ENCODE assay signal across 8 mouse cellular contexts in genomic region chr13:67552505-67553346, GRCm38 (mm10). TPM values are rescaled to one million over a fixed set of nuclear protein-coding genes. Genes with fewer than 3 reads are reported as not detected.
A peak's percentile ranks its signal among the peaks of the same experiment; 100 is the strongest.
DNase-seq lines count a peak whose midpoint lies in the region; ATAC-seq and TF ChIP-seq lines count a peak whose summit lies in the region.

No protein-coding gene starts in this region.

- H3K27ac ChIP-seq in forebrain, embryonic 12.5 days: peak overlapping the region; percentile 83
- peak overlapping the region; percentile 88 for H3K27ac ChIP-seq in heart, postnatal 0 days (ENCODE audit: low read depth)
- peak overlapping the region; percentile 83 for H3K27ac ChIP-seq in liver, embryonic 16.5 days (ENCODE audit: low read length)
- peak overlapping the region; percentile 82 for H3K27ac ChIP-seq in neural tube, embryonic 13.5 days (replicated peaks)
- H3K27ac ChIP-seq in testis, adult 2 months (ENCODE audit: control insufficient read depth, insufficient read depth, low read depth, low read length): peak overlapping the region; percentile 90

- no peaks in the 10 kb centered on the region for H3K27me3 ChIP-seq in E14TG2a.4 (ENCODE audit: insufficient read depth, low read length)
- H3K27me3 ChIP-seq in forebrain, embryonic 12.5 days: no peaks in the 10 kb centered on the region
- no peaks in the 10 kb centered on the region for H3K27me3 ChIP-seq in heart, postnatal 0 days (ENCODE audit: control insufficient read depth, insufficient read depth, low read length)
- no peaks in the 10 kb centered on the region for H3K27me3 ChIP-seq in liver, embryonic 16.5 days (ENCODE audit: control insufficient read depth, insufficient read depth, low read depth, low read length)
- 0 out of 2 replicates have a peak, but pooled peaks cover 4% of the 10 kb centered on the region for H3K27me3 ChIP-seq in neural tube, embryonic 13.5 days
- H3K27me3 ChIP-seq in testis, adult 2 months (ENCODE audit: control insufficient read depth, insufficient read depth, low read length): no peaks in the 10 kb centered on the region

- ATAC-seq in forebrain, embryonic 12.5 days (ENCODE audit: low FRiP score): peak; percentile 99
- peak; percentile 96 for ATAC-seq in heart, postnatal 0 days (ENCODE audit: insufficient read depth, low read depth)
- peak; percentile 96 for ATAC-seq in liver, embryonic 16.5 days (ENCODE audit: low read depth)
- ATAC-seq in neural tube, embryonic 13.5 days (ENCODE audit: low read depth): peak; percentile 100

- TF ChIP-seq POLR2A in testis, adult 2 months (IDR thresholded peaks at IDR 0.05; ENCODE audit: control insufficient read depth, low read depth, low read length): peak; percentile 93

- H3K4me2 ChIP-seq in forebrain, embryonic 12.5 days: peak overlapping the region; percentile 78
- H3K4me2 ChIP-seq in heart, postnatal 0 days (ENCODE audit: low read depth, low read length): peak overlapping the region; percentile 87
- H3K4me2 ChIP-seq in liver, embryonic 16.5 days (ENCODE audit: low read depth, low read length): peak overlapping the region; percentile 70
- peak overlapping the region; percentile 72 for H3K4me2 ChIP-seq in neural tube, embryonic 13.5 days

- peak overlapping the region; percentile 83 for H3K9ac ChIP-seq in forebrain, embryonic 12.5 days
- H3K9ac ChIP-seq in heart, postnatal 0 days (replicated peaks; ENCODE audit: low read depth, low read length): peak overlapping the region; percentile 86
- peak overlapping the region; percentile 84 for H3K9ac ChIP-seq in liver, embryonic 16.5 days (ENCODE audit: low read depth, low read length)
- peak overlapping the region; percentile 85 for H3K9ac ChIP-seq in neural tube, embryonic 13.5 days

- peak overlapping the region; percentile 97 for H3K4me3 ChIP-seq in E14TG2a.4 (replicated peaks; ENCODE audit: low read length)
- peak overlapping the region; percentile 87 for H3K4me3 ChIP-seq in forebrain, embryonic 12.5 days (replicated peaks)
- H3K4me3 ChIP-seq in heart, postnatal 0 days (ENCODE audit: low read depth, low read length): peak overlapping the region; percentile 99
- peak overlapping the region; percentile 85 for H3K4me3 ChIP-seq in liver, embryonic 16.5 days (ENCODE audit: low read depth, low read length)
- H3K4me3 ChIP-seq in neural tube, embryonic 13.5 days: peak overlapping the region; percentile 80
- H3K4me3 ChIP-seq in testis, adult 2 months (ENCODE audit: control insufficient read depth, low read depth, low read length): peak overlapping the region; percentile 98

- H3K4me1 ChIP-seq in E14TG2a.4 (replicated peaks; ENCODE audit: low read depth, low read length): peaks cover 23% of the 10 kb centered on the region
- peaks cover 12% of the 10 kb centered on the region for H3K4me1 ChIP-seq in forebrain, embryonic 12.5 days
- H3K4me1 ChIP-seq in heart, postnatal 0 days (ENCODE audit: control insufficient read depth, insufficient read depth): peaks cover 10% of the 10 kb centered on the region
- peaks cover 7% of the 10 kb centered on the region for H3K4me1 ChIP-seq in liver, embryonic 16.5 days (ENCODE audit: control insufficient read depth, low read depth, low read length)
- peaks cover 28% of the 10 kb centered on the region for H3K4me1 ChIP-seq in neural tube, embryonic 13.5 days (replicated peaks)
- peaks cover 2% of the 10 kb centered on the region; the same call in 1 of the 2 replicates for H3K4me1 ChIP-seq in testis, adult 2 months (ENCODE audit: control insufficient read depth, insufficient read depth, low read length)

- no peak for TF ChIP-seq CTCF in E14TG2a.4 (conservative IDR thresholded peaks at IDR 0.05; ENCODE audit: low read length)
- TF ChIP-seq CTCF in heart, postnatal 0 days (IDR thresholded peaks at IDR 0.05; ENCODE audit: low read depth): no peak
- TF ChIP-seq CTCF in testis, adult 2 months (IDR thresholded peaks at IDR 0.05; ENCODE audit: control insufficient read depth, insufficient read depth, insufficient replicate concordance, low read depth, low read length): no peak

- no peaks in the 10 kb centered on the region for H3K36me3 ChIP-seq in E14TG2a.4 (ENCODE audit: insufficient read depth, low read length)
- H3K36me3 ChIP-seq in forebrain, embryonic 12.5 days (replicated peaks): no peaks in the 10 kb centered on the region
- H3K36me3 ChIP-seq in heart, postnatal 0 days (replicated peaks; ENCODE audit: control insufficient read depth, insufficient read depth, low read length): no peaks in the 10 kb centered on the region
- no peaks in the 10 kb centered on the region for H3K36me3 ChIP-seq in liver, embryonic 16.5 days (ENCODE audit: control insufficient read depth, insufficient read depth)
- H3K36me3 ChIP-seq in neural tube, embryonic 13.5 days: no peaks in the 10 kb centered on the region
- no peaks in the 10 kb centered on the region for H3K36me3 ChIP-seq in testis, adult 2 months (ENCODE audit: control insufficient read depth, insufficient read depth, low read length)

- under 1% methylated on average over 44 of the region's 44 CpGs for WGBS in forebrain, embryonic 12.5 days
- WGBS in heart, postnatal 0 days: under 1% methylated on average over 44 of the region's 44 CpGs
- WGBS in liver, embryonic 16.5 days (ENCODE audit: insufficient replicate concordance): 1% methylated on average over 44 of the region's 44 CpGs
- WGBS in neural tube, embryonic 13.5 days: under 1% methylated on average over 44 of the region's 44 CpGs

- peak; percentile 79 for DNase-seq in c-Kit-positive CD71-positive TER-119-positive erythroid progenitor cells, embryonic 14.5 days (ENCODE audit: low spot score)
- peak; percentile 84 for DNase-seq in heart, postnatal 0 days (ENCODE audit: low spot score)
- peak; percentile 84 to 90 for DNase-seq in kidney, postnatal 4 days

- H3K9me3 ChIP-seq in E14TG2a.4 (ENCODE audit: low read length): no peaks in the 10 kb centered on the region
- H3K9me3 ChIP-seq in forebrain, embryonic 12.5 days: no peaks in the 10 kb centered on the region
- H3K9me3 ChIP-seq in heart, postnatal 0 days (replicated peaks; ENCODE audit: control insufficient read depth, low read length): no peaks in the 10 kb centered on the region
- H3K9me3 ChIP-seq in liver, embryonic 16.5 days (replicated peaks; ENCODE audit: control insufficient read depth, low read length): no peaks in the 10 kb centered on the region
- H3K9me3 ChIP-seq in neural tube, embryonic 13.5 days: no peaks in the 10 kb centered on the region

- TF ChIP-seq EP300 in heart, postnatal 0 days (IDR thresholded peaks at IDR 0.05; ENCODE audit: low read depth): no peak

RNA-seq across cellular contexts. Expression of gene Zfp748, which starts 0.9 kb away (rescaled TPM):
- polyA plus RNA-seq in forebrain, embryonic 12.5 days (2016; fragmentation: Nextera tagmentation; extraction: Ambion mirVana): 15.7 and 16.6 TPM in 2 replicates
- total RNA-seq in heart, postnatal 0 days (2014; rRNA removed; ENCODE audit: low replicate concordance): 5.7 and 30.1 TPM in 2 replicates
- 3.1 and 3.4 TPM in 2 replicates for polyA plus RNA-seq in heart, postnatal 0 days (2015; fragmentation: Nextera tagmentation; extraction: Ambion mirVana)
- polyA plus RNA-seq in liver, embryonic 16.5 days (2015; fragmentation: Nextera tagmentation; extraction: Ambion mirVana): 3.9 and 4.0 TPM in 2 replicates
- 14.0 and 15.5 TPM in 2 replicates for polyA plus RNA-seq in neural tube, embryonic 13.5 days (2015; fragmentation: Nextera tagmentation; extraction: Ambion mirVana)
- polyA plus RNA-seq in testis, adult 2 months (2012; rRNA removed): 2.0 and 2.6 TPM in 2 replicates

RNA-seq across cellular contexts. Expression of gene Zfp87, which starts 26.7 kb away (rescaled TPM):
- polyA plus RNA-seq in forebrain, embryonic 12.5 days (2016; fragmentation: Nextera tagmentation; extraction: Ambion mirVana): 28.3 and 29.7 TPM in 2 replicates
- total RNA-seq in heart, postnatal 0 days (2014; rRNA removed; ENCODE audit: low replicate concordance): 7.9 and 10.7 TPM in 2 replicates
- 25.2 and 28.2 TPM in 2 replicates for polyA plus RNA-seq in heart, postnatal 0 days (2015; fragmentation: Nextera tagmentation; extraction: Ambion mirVana)
- polyA plus RNA-seq in liver, embryonic 16.5 days (2015; fragmentation: Nextera tagmentation; extraction: Ambion mirVana): 6.3 and 7.8 TPM in 2 replicates
- polyA plus RNA-seq in neural tube, embryonic 13.5 days (2015; fragmentation: Nextera tagmentation; extraction: Ambion mirVana): 31.8 and 33.5 TPM in 2 replicates
- polyA plus RNA-seq in testis, adult 2 months (2012; rRNA removed): 59.3 and 86.0 TPM in 2 replicates

RNA-seq across cellular contexts. Expression of gene Gm26965, which starts 26.8 kb away (rescaled TPM):
- not detected in 2 replicates for polyA plus RNA-seq in forebrain, embryonic 12.5 days (2016; fragmentation: Nextera tagmentation; extraction: Ambion mirVana)
- total RNA-seq in heart, postnatal 0 days (2014; rRNA removed; ENCODE audit: low replicate concordance): not detected in 2 replicates
- polyA plus RNA-seq in heart, postnatal 0 days (2015; fragmentation: Nextera tagmentation; extraction: Ambion mirVana): 0.11 TPM in 1 of 2 replicates, not detected in the other
- polyA plus RNA-seq in liver, embryonic 16.5 days (2015; fragmentation: Nextera tagmentation; extraction: Ambion mirVana): not detected in 2 replicates
- not detected in 2 replicates for polyA plus RNA-seq in neural tube, embryonic 13.5 days (2015; fragmentation: Nextera tagmentation; extraction: Ambion mirVana)
- not detected in 2 replicates for polyA plus RNA-seq in testis, adult 2 months (2012; rRNA removed)

RNA-seq across cellular contexts. Expression of gene Zfp58, which starts 52.4 kb away (rescaled TPM):
- polyA plus RNA-seq in forebrain, embryonic 12.5 days (2016; fragmentation: Nextera tagmentation; extraction: Ambion mirVana): 17.5 and 18.0 TPM in 2 replicates
- 0.11 and 1.7 TPM in 2 replicates for total RNA-seq in heart, postnatal 0 days (2014; rRNA removed; ENCODE audit: low replicate concordance)
- 4.1 and 4.6 TPM in 2 replicates for polyA plus RNA-seq in heart, postnatal 0 days (2015; fragmentation: Nextera tagmentation; extraction: Ambion mirVana)
- 2.3 and 3.0 TPM in 2 replicates for polyA plus RNA-seq in liver, embryonic 16.5 days (2015; fragmentation: Nextera tagmentation; extraction: Ambion mirVana)
- 12.8 and 14.2 TPM in 2 replicates for polyA plus RNA-seq in neural tube, embryonic 13.5 days (2015; fragmentation: Nextera tagmentation; extraction: Ambion mirVana)
- 2.8 and 3.2 TPM in 2 replicates for polyA plus RNA-seq in testis, adult 2 months (2012; rRNA removed)

RNA-seq across cellular contexts. Expression of gene Zfp729b, which starts 56.8 kb away (rescaled TPM):
- polyA plus RNA-seq in forebrain, embryonic 12.5 days (2016; fragmentation: Nextera tagmentation; extraction: Ambion mirVana): 4.8 and 5.3 TPM in 2 replicates
- 3.3 and 6.8 TPM in 2 replicates for total RNA-seq in heart, postnatal 0 days (2014; rRNA removed; ENCODE audit: low replicate concordance)
- polyA plus RNA-seq in heart, postnatal 0 days (2015; fragmentation: Nextera tagmentation; extraction: Ambion mirVana): 1.7 and 1.9 TPM in 2 replicates
- polyA plus RNA-seq in liver, embryonic 16.5 days (2015; fragmentation: Nextera tagmentation; extraction: Ambion mirVana): 1.1 TPM in 2 replicates
- 4.5 and 5.0 TPM in 2 replicates for polyA plus RNA-seq in neural tube, embryonic 13.5 days (2015; fragmentation: Nextera tagmentation; extraction: Ambion mirVana)
- polyA plus RNA-seq in testis, adult 2 months (2012; rRNA removed): 0.32 and 0.34 TPM in 2 replicates

Comparison
In these comparisons a context has a peak if more than half of its experiments do, and no peak if none do; other contexts are left out.
1. Peak in every context shown above with its lines: DNase-seq, ATAC-seq, H3K4me3 ChIP-seq and H3K27ac ChIP-seq.